Mouse (Mus musculus) liver, adult 2 months (tissue): ENCODE data around the gene Ino80b. TPM values are rescaled to one million over a fixed set of nuclear protein-coding genes. Genes with fewer than 3 reads are reported as not detected.

Source experiments
- DNase-seq: peaks from one replicate; pipeline ENCODE4 v3.0.0-alpha.2; 2011; ENCODE audit warnings: low read depth, low spot score; ENCODE audit errors: extremely low read depth
- H3K27ac ChIP-seq: fragments of 200-500 bp; replicated peaks from 2 replicates; pipeline ENCODE4 v1.5.1; 2012; ENCODE audit warnings: low read depth, mild to moderate bottlenecking, control low read depth, inconsistent platforms, low read length; ENCODE audit not compliant: insufficient read depth
- H3K27me3 ChIP-seq: fragments of 200-500 bp; 2 replicates; pipeline ENCODE4 v1.6.1; 2012; ENCODE audit warnings: mild to moderate bottlenecking, moderate library complexity, low read length, inconsistent platforms; ENCODE audit not compliant: control insufficient read depth, insufficient read depth
- H3K36me3 ChIP-seq: fragments of 200-500 bp; 2 replicates; pipeline ENCODE4 v1.6.1; 2012; ENCODE audit warnings: low read length, inconsistent platforms; ENCODE audit not compliant: control insufficient read depth, insufficient read depth
- H3K4me1 ChIP-seq: fragments of 200-500 bp; 2 replicates; pipeline ENCODE4 v1.6.1; 2011; ENCODE audit warnings: low read length; ENCODE audit not compliant: control insufficient read depth, insufficient read depth
- H3K4me3 ChIP-seq: fragments of 200-500 bp; 2 replicates; pipeline ENCODE4 v1.5.1; 2011; ENCODE audit warnings: low read depth, mild to moderate bottlenecking, control low read depth, low read length, moderate library complexity; ENCODE audit not compliant: insufficient read depth
- H3K79me2 ChIP-seq: fragments of 200-500 bp; 2 replicates; pipeline ENCODE4 v1.6.1; 2012; ENCODE audit warnings: inconsistent platforms, mild to moderate bottlenecking, low read length, moderate library complexity; ENCODE audit not compliant: control insufficient read depth, insufficient read depth
- H3K9ac ChIP-seq: fragments of 200-500 bp; 2 replicates; pipeline ENCODE4 v1.6.1; 2012; ENCODE audit warnings: low read depth, mild to moderate bottlenecking, control low read depth, inconsistent platforms, low read length
- CTCF ChIP-seq: fragments of 200-500 bp; IDR thresholded peaks from 2 replicates; pipeline ENCODE4 v1.5.1; 2011; ENCODE audit warnings: low read depth, low read length, control low read depth
- POLR2A ChIP-seq: fragments of 200-500 bp; IDR thresholded peaks from 2 replicates; pipeline ENCODE4 v1.6.1; 2011; ENCODE audit warnings: low read length, control low read depth; ENCODE audit not compliant: insufficient read depth; ENCODE audit errors: extremely low read depth
- WGBS: fragments of 180-500 bp; shearing (Covaris S2); methylation state at CpG from one replicate; pipeline ENCODE4 v1.1.7; 2018; 5-methylcytosine and 5-hydroxymethylcytosine counted together
- polyA plus RNA-seq: library from polyadenylated mRNA; depleted of rRNA; stranded (reverse); fragments of >200 nt; gene quantifications from 2 replicates; pipeline ENCODE4 v1.2.3, GENCODE M21; 2012; rRNA removed
- total RNA-seq: library from RNA; depleted of rRNA; stranded (reverse); fragments of >200 nt; gene quantifications from 2 replicates; pipeline ENCODE4 v1.2.3, GENCODE M21; 2014; rRNA removed

Gene Ino80b
- total RNA-seq (9.5 and 10.3 TPM in 2 replicates), polyA plus RNA-seq (23.8 and 26.5 TPM in 2 replicates)

- H3K4me3 ChIP-seq = peak within 1 kb of the TSS; percentile 97
- WGBS = 20% methylated on average over 5 of the region's 5 CpGs
- H3K9ac ChIP-seq = peak within 1 kb of the TSS; percentile 96
- no peaks in the 10 kb centered on the region for H3K27me3 ChIP-seq
- H3K36me3 ChIP-seq = no peaks in the 10 kb centered on the region; the same call in 1 of the 2 replicates
- DNase-seq = no peak
- H3K79me2 ChIP-seq = no peaks in the 10 kb centered on the region
- TF ChIP-seq CTCF (no peak), POLR2A (no peak)
- H3K27ac ChIP-seq = peak within 1 kb of the TSS; percentile 66
- peaks cover 7% of the 10 kb centered on the region for H3K4me1 ChIP-seq
These were observed at the start of gene Ino80b for GRCm38 (mm10) chr6:83125331-83125730. Ino80b (minus strand) TSS chr6:83125431.

DNA sequence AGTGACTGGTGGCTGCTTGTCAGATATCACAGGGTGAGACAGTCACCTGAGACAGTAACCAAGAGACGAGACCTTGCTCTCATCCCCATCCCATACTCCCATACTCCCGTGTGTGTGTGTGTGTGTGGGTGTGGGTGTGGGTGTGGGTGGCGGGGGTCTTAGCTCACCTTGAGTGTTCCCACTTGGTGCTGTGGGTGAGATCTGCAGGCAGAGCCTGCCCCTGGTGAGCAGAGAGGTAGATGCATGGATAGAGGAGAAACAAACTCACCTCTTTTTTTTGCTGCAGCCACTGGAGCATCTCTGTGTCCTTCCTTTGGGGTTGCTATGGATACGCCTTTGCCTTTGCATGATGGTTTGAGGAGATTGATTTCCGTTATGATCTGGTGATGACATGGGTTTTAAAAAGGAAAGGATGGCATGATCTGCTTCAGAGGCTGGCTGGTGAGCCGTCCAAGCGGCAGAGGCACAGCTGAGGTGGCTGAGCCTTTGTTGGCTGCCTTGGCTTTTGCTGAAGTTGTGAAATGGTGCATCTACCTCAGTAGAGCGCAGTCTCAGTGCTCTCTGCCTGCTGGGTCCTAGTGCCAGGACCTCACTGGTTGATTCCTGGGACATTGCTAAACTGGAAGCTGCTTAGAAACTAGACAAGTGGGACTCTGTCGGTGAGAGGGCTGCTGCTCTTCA lies 47.1 kb upstream of the Ino80b start:
- no peak overlapping the region for H3K27ac ChIP-seq
- H3K4me1 ChIP-seq = no peaks in the 10 kb centered on the region
- H3K4me3 ChIP-seq = no peak overlapping the region
- no peaks in the 10 kb centered on the region for H3K36me3 ChIP-seq
- 71% methylated on average over 9 of the region's 9 CpGs for WGBS
- H3K27me3 ChIP-seq = no peaks in the 10 kb centered on the region
- TF ChIP-seq CTCF = no peak
- no peak for TF ChIP-seq POLR2A
- H3K9ac ChIP-seq = no peak overlapping the region
- DNase-seq = no peak
- peaks cover 30% of the 10 kb centered on the region for H3K79me2 ChIP-seq

DNA sequence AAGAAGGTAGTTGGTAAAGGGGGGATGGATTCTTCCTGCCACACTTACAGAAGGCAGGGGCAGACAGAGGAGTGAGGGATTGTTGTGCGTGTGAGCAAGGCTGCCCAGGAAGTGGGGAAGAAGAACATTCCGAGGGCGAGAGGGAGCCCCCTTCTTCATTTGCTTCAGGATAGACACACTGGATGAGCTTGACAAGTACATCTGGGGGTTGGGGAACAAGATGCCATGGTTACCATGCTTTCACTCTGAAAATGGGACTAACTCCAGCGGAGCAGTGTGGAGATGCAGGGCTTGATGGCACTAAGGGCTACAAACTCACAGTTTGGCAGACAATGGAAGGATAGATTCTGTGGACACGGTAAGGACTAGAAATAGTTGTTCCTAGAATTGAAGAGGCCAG lies 45.8 kb upstream of the Ino80b start:
- Histone ChIP-seq H3K27me3 (no peaks in the 10 kb centered on the region), H3K9ac (no peak overlapping the region), H3K4me1 (no peaks in the 10 kb centered on the region), H3K36me3 (no peaks in the 10 kb centered on the region), H3K27ac (no peak overlapping the region), H3K79me2 (peaks cover 30% of the 10 kb centered on the region), H3K4me3 (no peak overlapping the region)
- TF ChIP-seq POLR2A = no peak
- TF ChIP-seq CTCF = no peak
- WGBS = 84% methylated on average over 5 of the region's 5 CpGs
- DNase-seq = no peak

DNA sequence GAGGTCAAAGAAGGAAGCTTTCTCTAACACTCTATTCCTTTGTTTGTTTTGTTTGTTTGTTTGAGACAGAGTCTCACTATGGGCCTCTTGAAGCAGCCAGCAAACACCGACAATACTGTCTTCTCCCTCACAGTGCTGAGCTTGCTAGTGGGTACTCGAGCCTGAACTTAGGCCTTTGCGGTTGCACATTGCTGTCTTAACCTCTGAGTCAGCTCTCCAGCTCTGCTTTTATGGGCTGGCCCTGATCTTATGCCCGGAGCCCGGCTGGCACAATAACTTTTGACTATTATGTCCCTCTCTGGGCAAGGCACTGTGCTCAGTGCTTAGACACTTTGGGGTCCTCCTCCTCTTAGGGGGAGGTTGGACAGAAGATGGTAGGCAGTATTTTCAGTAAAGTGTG lies 44.6 kb upstream of the Ino80b start:
- Histone ChIP-seq H3K4me3 (no peak overlapping the region), H3K9ac (no peak overlapping the region), H3K36me3 (no peaks in the 10 kb centered on the region), H3K4me1 (no peaks in the 10 kb centered on the region), H3K79me2 (peaks cover 32% of the 10 kb centered on the region), H3K27me3 (no peaks in the 10 kb centered on the region), H3K27ac (no peak overlapping the region)
- WGBS = 45% methylated on average over 5 of the region's 5 CpGs
- TF ChIP-seq POLR2A = no peak
- no peak for TF ChIP-seq CTCF
- DNase-seq = peak; percentile 20

DNA sequence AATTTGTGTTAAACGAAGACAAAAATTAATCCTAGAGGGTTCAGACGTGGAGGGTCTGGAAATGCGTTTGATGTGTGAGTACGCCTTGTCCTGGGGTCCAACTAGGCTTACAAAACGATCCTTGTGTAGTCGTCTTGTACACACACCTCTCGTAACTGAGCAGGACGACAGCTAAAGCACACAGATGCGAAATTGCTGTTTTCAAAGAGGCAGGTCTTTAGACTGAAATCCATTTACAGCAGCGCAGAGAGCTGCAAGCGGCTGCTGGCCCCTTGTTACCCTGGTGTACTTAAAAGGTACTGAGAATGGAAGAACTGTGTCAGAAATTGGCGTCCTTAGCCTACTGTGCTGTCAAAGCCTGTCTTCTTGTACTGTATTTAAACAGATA lies 41.0 kb upstream of the Ino80b start:
- peaks cover 5% of the 10 kb centered on the region; the same call in 1 of the 2 replicates for H3K4me1 ChIP-seq
- H3K36me3 ChIP-seq = no peaks in the 10 kb centered on the region
- peaks cover 23% of the 10 kb centered on the region for H3K79me2 ChIP-seq
- no peaks in the 10 kb centered on the region for H3K27me3 ChIP-seq
- H3K4me3 ChIP-seq = peak overlapping the region; percentile 84
- H3K9ac ChIP-seq = peak overlapping the region; percentile 89
- WGBS = under 1% methylated on average over 12 of the region's 12 CpGs
- TF ChIP-seq POLR2A (no peak), CTCF (no peak)
- DNase-seq = peak; percentile 35
- peak overlapping the region; percentile 58 for H3K27ac ChIP-seq

GRCm38 (mm10) chr6:83165607-83166242 lies 40.5 kb upstream of the Ino80b start, which contains the start of gene Dctn1:
Dctn1 (plus strand) TSS chr6:83165920.
- peak; percentile 76 for TF ChIP-seq CTCF
- peak; percentile 62; the same call in 1 of the 2 replicates for TF ChIP-seq POLR2A
- peak within 1 kb of the TSS; percentile 86 for H3K27ac ChIP-seq
- WGBS = under 1% methylated on average over 58 of the region's 58 CpGs
- H3K4me1 ChIP-seq = peaks cover 5% of the 10 kb centered on the region; the same call in 1 of the 2 replicates
- peak; percentile 84 for DNase-seq
- peak within 1 kb of the TSS; percentile 89 for H3K9ac ChIP-seq
- H3K27me3 ChIP-seq = no peaks in the 10 kb centered on the region
- H3K79me2 ChIP-seq = peaks cover 18% of the 10 kb centered on the region
- H3K4me3 ChIP-seq = peak within 1 kb of the TSS; percentile 84
- no peaks in the 10 kb centered on the region for H3K36me3 ChIP-seq
